Mouse (Mus musculus): ENCODE data around the gene Glrx2. TPM values are rescaled to one million over a fixed set of nuclear protein-coding genes. Genes with fewer than 3 reads are reported as not detected.

Gene Glrx2
- polyA plus RNA-seq, 1 experiment = 63.7 TPM

DNA sequence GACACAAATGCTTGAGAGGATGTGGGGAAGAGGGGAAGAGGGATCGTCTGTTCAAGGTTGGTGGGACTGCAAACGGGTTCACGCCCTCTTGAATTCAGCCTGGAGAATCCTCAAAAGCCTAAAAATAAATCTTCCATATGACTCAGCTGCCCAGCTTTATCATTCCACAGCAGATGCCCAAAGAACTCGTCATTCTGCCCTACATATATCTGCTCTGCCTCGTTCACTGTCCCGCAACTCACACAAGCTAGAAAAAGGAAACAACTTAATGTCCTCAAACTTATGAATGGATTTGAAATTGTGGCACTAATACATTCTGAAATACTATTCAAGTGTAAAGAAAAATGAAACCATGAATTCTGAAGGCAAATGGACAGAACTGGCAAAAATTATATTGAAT, 57.8 kb downstream of the Glrx2 start:
- Histone ChIP-seq H3K36me3 (ENCODE audit: control insufficient read depth, insufficient read depth) (peaks cover 19% of the 10 kb centered on the region), H3K79me3 (ENCODE audit: low read depth) (peaks cover 37% of the 10 kb centered on the region), H3ac (ENCODE audit: control insufficient read depth, insufficient read length, low read depth) (no peak overlapping the region), H3K79me2 (ENCODE audit: control insufficient read depth, insufficient read depth) (peaks cover 72% of the 10 kb centered on the region), H3K27me3 (ENCODE audit: control insufficient read depth, insufficient read depth, insufficient read length) (no peaks in the 10 kb centered on the region), H3K4me3 (ENCODE audit: insufficient read depth, poor library complexity, severe bottlenecking) (no peak overlapping the region)
- no peak for TF ChIP-seq FOSL1 (IDR thresholded peaks at IDR 0.05; ENCODE audit: insufficient read depth, low read length, poor library complexity, severe bottlenecking)
- no peak for TF ChIP-seq MYOD1 (IDR thresholded peaks at IDR 0.05; ENCODE audit: control insufficient read depth, insufficient read length, low read depth)
- no peak for TF ChIP-seq CEBPB (IDR thresholded peaks at IDR 0.05; ENCODE audit: low read depth)
- TF ChIP-seq USF1 (IDR thresholded peaks at IDR 0.05; ENCODE audit: low read depth) = no peak
- no peak for TF ChIP-seq MAX (IDR thresholded peaks at IDR 0.05)
- no peak for TF ChIP-seq CTCF (IDR thresholded peaks at IDR 0.05; ENCODE audit: control insufficient read depth, insufficient read depth, insufficient read length)
- no peak for TF ChIP-seq MYOG (IDR thresholded peaks at IDR 0.05; ENCODE audit: control insufficient read depth, extremely low read depth, insufficient read length)

DNA sequence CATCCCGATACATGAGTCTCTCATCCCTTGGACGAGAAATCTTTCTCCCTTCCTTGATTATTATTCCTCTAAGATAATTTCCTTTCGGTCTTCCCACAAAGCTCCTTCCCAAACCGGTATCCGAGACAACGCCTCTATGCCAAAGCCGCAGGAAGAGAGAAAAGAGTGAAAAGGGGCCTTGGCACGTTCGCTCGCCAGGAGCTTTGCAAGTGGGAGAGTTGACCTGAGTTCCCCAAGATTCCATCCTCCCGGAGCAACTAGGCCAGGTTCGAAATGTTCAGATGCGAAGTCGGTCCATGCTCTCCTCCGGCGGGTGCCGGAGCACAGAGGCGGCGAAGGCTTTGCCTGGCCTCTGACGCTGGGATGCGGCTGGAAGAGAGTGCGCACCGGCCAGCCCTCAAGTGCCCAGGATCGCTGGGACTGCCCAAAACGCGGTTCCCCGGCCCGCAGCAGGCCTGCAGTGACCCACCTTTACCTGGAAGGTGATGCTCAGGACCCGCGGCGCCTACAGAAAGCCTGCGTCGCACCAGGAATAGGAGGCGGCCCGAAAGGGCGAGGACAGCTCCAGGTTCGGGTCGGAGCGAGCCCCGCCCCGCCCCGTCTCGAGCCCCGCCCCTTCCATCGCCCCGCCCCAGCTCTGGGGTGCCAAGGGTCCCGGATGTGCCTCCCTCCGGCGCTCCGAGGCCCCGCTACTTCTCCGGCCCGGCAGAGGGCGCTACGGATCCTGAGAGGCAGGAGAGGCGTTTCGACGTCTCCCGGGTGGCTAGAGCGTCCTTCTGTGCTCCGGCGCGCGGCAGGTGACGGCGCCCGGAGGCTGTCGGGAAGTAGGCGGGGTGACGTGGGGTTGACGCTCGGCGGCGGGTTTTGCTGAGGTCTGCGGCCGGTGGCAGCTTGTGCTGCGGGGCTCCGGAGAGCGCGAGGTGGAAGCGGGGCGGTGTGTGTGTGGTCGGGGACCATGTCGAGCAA, 60.6 kb downstream of the Glrx2 start, which contains the start of the genes Trove2 and Uchl5:
Trove2 (minus strand) TSS at position 623 of the 966 bp plus-strand sequence.
Uchl5 (plus strand) TSS at position 827 of the 966 bp plus-strand sequence.
- TF ChIP-seq MYOG (IDR thresholded peaks at IDR 0.05; ENCODE audit: control insufficient read depth, extremely low read depth, insufficient read length) (no peak), CEBPB (IDR thresholded peaks at IDR 0.05; ENCODE audit: low read depth) (no peak), FOSL1 (IDR thresholded peaks at IDR 0.05; ENCODE audit: insufficient read depth, low read length, poor library complexity, severe bottlenecking) (no peak), MAX (IDR thresholded peaks at IDR 0.05) (peak; percentile 78), MYOD1 (IDR thresholded peaks at IDR 0.05; ENCODE audit: control insufficient read depth, insufficient read length, low read depth) (peak; percentile 78), CTCF (IDR thresholded peaks at IDR 0.05; ENCODE audit: control insufficient read depth, insufficient read depth, insufficient read length) (peak; percentile 90), USF1 (IDR thresholded peaks at IDR 0.05; ENCODE audit: low read depth) (peak; percentile 17)
- Histone ChIP-seq H3K79me2 (ENCODE audit: control insufficient read depth, insufficient read depth) (peaks cover 91% of the 10 kb centered on the region), H3K27me3 (ENCODE audit: control insufficient read depth, insufficient read depth, insufficient read length) (no peaks in the 10 kb centered on the region), H3K4me3 (ENCODE audit: insufficient read depth, poor library complexity, severe bottlenecking) (peak within 1 kb of the TSS; percentile 90), H3K79me3 (ENCODE audit: low read depth) (peaks cover 49% of the 10 kb centered on the region), H3K36me3 (ENCODE audit: control insufficient read depth, insufficient read depth) (peaks cover 14% of the 10 kb centered on the region), H3ac (ENCODE audit: control insufficient read depth, insufficient read length, low read depth) (peak within 1 kb of the TSS; percentile 89)

DNA sequence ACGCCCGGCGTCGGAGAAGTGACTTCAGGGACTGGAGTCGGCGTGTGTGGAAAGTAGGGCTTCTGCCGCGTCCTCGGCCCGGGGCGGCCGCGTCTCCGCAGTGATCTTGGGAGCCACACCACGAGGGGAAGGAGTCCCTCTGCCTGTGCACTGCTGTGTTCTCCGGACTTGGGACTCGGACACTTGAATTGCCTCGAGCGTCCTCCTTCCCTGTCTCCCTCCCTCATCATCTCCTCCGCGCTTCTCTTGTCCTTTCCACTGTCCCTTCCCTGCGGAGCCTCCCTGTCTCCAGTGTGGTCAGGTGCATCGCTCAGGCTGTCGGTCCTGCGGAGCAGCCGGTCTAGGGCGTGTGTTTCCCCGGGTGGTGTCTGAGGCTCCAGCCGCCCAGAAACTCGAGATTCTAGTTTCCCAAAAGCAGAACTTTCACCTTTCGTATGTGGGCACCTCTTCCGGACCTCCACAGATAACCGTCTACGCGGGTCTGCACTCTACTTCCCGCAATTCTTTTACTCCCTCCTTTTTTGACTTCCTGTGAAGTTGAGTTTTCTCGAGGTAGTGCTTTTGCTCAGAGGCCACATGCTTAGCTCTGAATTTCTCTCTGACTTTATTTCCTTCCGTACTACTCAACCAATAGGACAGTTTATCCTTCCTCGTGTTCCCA, 61.5 kb downstream of the Glrx2 start:
- H3K27me3 ChIP-seq (ENCODE audit: control insufficient read depth, insufficient read depth, insufficient read length) = no peaks in the 10 kb centered on the region
- H3K79me3 ChIP-seq (ENCODE audit: low read depth) = peaks cover 47% of the 10 kb centered on the region
- H3K79me2 ChIP-seq (ENCODE audit: control insufficient read depth, insufficient read depth) = peaks cover 91% of the 10 kb centered on the region
- peak overlapping the region; percentile 89 for H3ac ChIP-seq (ENCODE audit: control insufficient read depth, insufficient read length, low read depth)
- H3K4me3 ChIP-seq (ENCODE audit: insufficient read depth, poor library complexity, severe bottlenecking) = peak overlapping the region; percentile 90
- H3K36me3 ChIP-seq (ENCODE audit: control insufficient read depth, insufficient read depth) = peaks cover 14% of the 10 kb centered on the region
- TF ChIP-seq FOSL1 (IDR thresholded peaks at IDR 0.05; ENCODE audit: insufficient read depth, low read length, poor library complexity, severe bottlenecking) (no peak), MYOD1 (IDR thresholded peaks at IDR 0.05; ENCODE audit: control insufficient read depth, insufficient read length, low read depth) (no peak), CEBPB (IDR thresholded peaks at IDR 0.05; ENCODE audit: low read depth) (no peak), MYOG (IDR thresholded peaks at IDR 0.05; ENCODE audit: control insufficient read depth, extremely low read depth, insufficient read length) (no peak), USF1 (IDR thresholded peaks at IDR 0.05; ENCODE audit: low read depth) (no peak), MAX (IDR thresholded peaks at IDR 0.05) (no peak), CTCF (IDR thresholded peaks at IDR 0.05; ENCODE audit: control insufficient read depth, insufficient read depth, insufficient read length) (no peak)

DNA sequence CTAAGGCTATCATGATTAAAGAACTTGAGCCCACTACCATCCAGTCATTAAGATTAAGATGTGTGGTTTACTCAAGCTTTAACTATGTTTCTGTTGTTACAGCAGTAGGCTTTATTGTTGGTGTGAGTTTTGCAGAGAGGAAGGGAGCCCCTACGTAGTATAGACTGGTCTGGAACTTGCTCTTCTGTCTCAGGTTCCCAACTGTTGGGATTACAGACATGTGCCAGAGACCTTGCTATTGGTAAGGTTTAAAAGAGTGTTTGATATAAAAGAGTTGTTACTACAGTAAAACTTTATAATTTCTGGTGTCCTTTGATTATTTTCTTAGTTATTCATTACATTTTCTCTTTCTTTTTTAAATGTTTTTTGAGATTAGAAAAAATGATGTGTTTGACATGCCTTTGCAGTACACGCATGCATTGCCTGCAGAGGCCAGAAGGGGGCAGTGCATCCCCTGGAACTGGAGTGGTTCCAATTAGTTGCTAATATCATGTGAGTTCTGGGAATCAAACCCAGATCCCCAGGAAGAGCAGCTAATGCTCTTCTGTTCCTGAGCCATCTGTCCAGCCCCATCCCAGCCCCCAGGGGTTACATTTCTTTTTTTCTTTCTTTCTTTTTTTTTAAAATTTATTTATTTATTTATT, 72.6 kb downstream of the Glrx2 start:
- TF ChIP-seq CTCF (IDR thresholded peaks at IDR 0.05; ENCODE audit: control insufficient read depth, insufficient read depth, insufficient read length) = peak; percentile 5
- no peak for TF ChIP-seq FOSL1 (IDR thresholded peaks at IDR 0.05; ENCODE audit: insufficient read depth, low read length, poor library complexity, severe bottlenecking)
- TF ChIP-seq MAX (IDR thresholded peaks at IDR 0.05) = no peak
- Histone ChIP-seq H3K36me3 (ENCODE audit: control insufficient read depth, insufficient read depth) (peaks cover 44% of the 10 kb centered on the region), H3K79me2 (ENCODE audit: control insufficient read depth, insufficient read depth) (peaks cover 11% of the 10 kb centered on the region), H3K79me3 (ENCODE audit: low read depth) (no peaks in the 10 kb centered on the region), H3K27me3 (ENCODE audit: control insufficient read depth, insufficient read depth, insufficient read length) (no peaks in the 10 kb centered on the region), H3K4me3 (ENCODE audit: insufficient read depth, poor library complexity, severe bottlenecking) (no peak overlapping the region), H3ac (ENCODE audit: control insufficient read depth, insufficient read length, low read depth) (no peak overlapping the region)

Other genes with a start within 250 kb of the Glrx2 start
- 0.04 TPM for gene B3galt2, start 75.7 kb upstream of the Glrx2 start, polyA plus RNA-seq (2012; fragmentation: generic; extraction: Trizol)
- 17.4 TPM for gene Cdc73, start 13.4 kb upstream of the Glrx2 start, polyA plus RNA-seq (2012; fragmentation: generic; extraction: Trizol)
- gene Trove2, start 60.7 kb downstream of the Glrx2 start, polyA plus RNA-seq (2012; fragmentation: generic; extraction: Trizol) = 3.0 TPM
- 23.4 TPM for gene Uchl5, start 60.9 kb downstream of the Glrx2 start, polyA plus RNA-seq (2012; fragmentation: generic; extraction: Trizol)

Measured in C2C12 (cell line).